Mouse (Mus musculus): ENCODE measurements at regions not wholly inside any gene's neighbourhood (a gene's known extent, or its start where the extent isn't known, plus 50 kb on each side); places are given as distances from the start of the nearest gene placed in this dataset.
A peak's percentile ranks its signal among the peaks of the same experiment; 100 is the strongest.

DNA sequence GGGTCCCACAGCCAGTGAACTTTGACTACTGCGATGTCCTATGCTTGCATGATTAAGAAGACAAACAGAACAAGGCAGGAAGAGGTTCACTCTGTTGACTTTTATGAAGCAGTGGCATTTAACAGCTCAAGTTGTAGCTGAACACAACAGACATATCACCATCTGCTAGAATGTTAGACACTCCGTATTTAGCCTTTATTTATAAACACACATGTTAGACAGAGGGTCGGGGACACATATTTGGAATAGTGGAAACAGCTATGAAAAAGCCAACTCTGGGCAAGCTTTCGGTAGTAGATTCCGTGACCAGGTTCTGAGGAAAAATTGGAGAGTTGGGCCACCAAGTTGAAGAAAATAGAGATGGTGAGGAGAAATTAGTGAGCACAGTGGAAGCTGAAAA is 775.6 kb upstream of the Fam98a start:
- DNase-seq (ENCODE audit: low read depth, low spot score): peak; percentile 16

DNA sequence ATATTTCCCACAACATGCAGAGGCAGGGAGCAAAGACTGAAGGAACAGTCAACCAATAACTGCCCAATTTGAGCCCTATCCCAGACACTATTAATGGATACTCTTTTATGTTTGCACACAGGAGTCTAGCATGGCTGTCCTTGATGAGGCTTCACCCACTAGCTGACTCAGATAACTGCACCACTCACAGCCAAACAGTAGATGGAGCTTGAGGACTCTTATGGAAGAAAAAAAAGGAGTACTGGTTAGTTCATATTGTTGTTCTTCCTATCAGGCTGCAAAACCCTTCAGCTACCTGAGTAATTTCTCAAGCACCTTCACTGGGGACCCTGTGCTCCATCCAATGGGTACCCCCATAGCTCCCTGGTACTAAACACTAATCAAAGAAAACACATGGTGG is 742.9 kb upstream of the Fam98a start:
- DNase-seq (ENCODE audit: low read depth, low spot score): peak; percentile 13
